Mouse (Mus musculus) embryo, embryonic 9.5 days (tissue): Measurements from ENCODE around the gene Gpank1.
A peak's percentile ranks its signal among the peaks of the same experiment; 100 is the strongest.

ENCODE experiments used
- DNase-seq: peaks from one replicate; pipeline ENCODE4 v3.0.0-alpha.2; 2017; ENCODE audit errors: extremely low spot score

Gene Gpank1

DNA sequence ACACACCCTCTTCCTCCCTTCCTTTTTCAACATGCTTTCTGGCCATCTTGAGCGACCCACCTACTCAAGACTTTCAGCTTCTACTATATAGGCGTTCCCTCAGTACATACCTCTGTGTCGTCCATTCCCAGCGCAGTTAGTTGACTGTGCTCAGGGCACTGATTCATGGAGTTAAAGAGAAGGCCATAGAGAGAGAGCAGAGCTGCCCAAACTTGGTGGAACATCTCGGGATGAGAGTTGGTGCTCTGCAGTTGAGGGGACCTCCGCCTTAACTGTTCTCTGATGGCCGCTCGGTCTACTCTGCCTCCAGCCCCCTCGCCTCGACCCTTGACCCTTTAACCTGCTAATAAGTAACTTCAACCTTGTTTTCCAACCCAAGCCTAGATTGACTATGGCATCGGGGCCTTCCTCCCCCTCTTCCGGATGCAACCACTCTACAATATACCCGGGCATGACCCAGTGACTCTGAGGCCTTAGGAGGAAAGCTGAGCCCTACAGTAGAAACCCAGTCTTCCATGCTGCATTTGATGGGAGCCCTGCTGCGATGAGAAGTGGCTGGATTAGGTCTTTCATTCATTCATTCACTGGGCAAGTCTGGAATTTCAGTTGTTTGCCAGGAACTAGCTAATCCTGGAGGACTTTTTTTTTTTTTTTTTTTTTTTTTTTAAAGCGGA is 10.4 kb downstream of the Gpank1 start, which contains the start of gene Apom:
Gene Apom (minus strand): TSS at position 551 of the 674 bp plus-strand sequence.
- DNase-seq: no peak

GRCm38 (mm10) chr17:35132174-35132560 is 10.9 kb downstream of the Gpank1 start:
- no peak for DNase-seq

GRCm38 (mm10) chr17:35133517-35133916 is 12.3 kb downstream of the Gpank1 start:
- no peak for DNase-seq

- DNase-seq: peak; percentile 96
Observed at GRCm38 (mm10) chr17:35134801-35135590, 13.7 kb downstream of the Gpank1 start, which contains the start of gene Bag6. Bag6 (plus strand) TSS chr17:35135178.

GRCm38 (mm10) chr17:35135591-35136320 is 14.5 kb downstream of the Gpank1 start:
- DNase-seq: no peak

- no peak for DNase-seq
Observed at GRCm38 (mm10) chr17:35139269-35139668, 18.0 kb downstream of the Gpank1 start.

DNA sequence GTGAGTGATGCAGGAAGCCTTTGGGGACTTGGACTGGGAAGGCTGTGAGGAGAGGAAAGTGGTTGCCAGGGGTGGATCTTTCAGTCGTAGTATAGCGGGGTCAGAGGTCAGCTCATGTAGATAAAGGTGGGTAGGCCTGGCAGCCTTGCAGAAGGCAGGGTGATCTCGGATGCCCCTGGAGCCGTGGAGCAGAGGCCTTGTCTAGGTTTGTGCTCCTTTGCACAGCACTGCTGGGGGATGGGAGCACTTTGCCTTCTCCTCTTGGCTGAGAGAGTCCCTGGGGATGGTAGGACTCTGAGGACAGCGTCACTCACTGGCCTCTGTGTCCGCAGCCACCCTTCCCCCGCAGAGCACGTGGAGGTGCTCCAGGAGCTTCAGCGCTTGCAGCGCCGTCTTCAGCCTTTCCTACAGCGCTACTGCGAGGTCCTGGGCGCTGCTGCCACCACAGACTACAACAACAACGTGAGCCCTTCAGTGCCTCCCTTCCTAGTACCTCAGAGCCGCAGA is 19.3 kb downstream of the Gpank1 start:
- no peak for DNase-seq

GRCm38 (mm10) chr17:35141971-35142370 is 20.7 kb downstream of the Gpank1 start:
- no peak for DNase-seq

GRCm38 (mm10) chr17:35146139-35146538 is 24.9 kb downstream of the Gpank1 start:
- no peak for DNase-seq

GRCm38 (mm10) chr17:35147348-35147747 is 26.1 kb downstream of the Gpank1 start:
- DNase-seq: peak; percentile 36

GRCm38 (mm10) chr17:35147922-35148639 is 26.8 kb downstream of the Gpank1 start:
- no peak for DNase-seq

- no peak for DNase-seq
Observed at GRCm38 (mm10) chr17:35152121-35152520, 30.9 kb downstream of the Gpank1 start.

GRCm38 (mm10) chr17:35153077-35153476 is 31.8 kb downstream of the Gpank1 start:
- DNase-seq: no peak

DNA sequence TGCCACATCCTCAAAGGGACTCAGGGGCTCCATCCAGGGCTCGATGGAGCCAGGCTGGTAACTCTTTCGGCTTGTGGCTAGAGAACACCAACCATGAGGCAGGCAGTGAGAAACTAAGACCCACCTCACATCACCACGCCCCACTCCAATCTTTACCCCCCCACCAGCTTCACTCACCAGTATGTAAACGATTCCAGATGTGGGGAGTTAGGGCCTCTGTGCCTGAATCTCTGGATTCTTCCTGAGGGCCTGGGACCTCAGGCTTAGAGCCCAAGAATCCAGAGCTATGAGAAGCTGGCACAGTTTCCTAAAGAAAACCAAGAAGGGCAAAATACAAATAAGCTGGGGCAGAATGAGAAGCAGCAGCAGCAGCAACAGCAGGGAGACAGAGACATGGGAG is 32.7 kb downstream of the Gpank1 start:
- DNase-seq: no peak

GRCm38 (mm10) chr17:35154616-35155015 is 33.4 kb downstream of the Gpank1 start:
- DNase-seq: no peak

GRCm38 (mm10) chr17:35155451-35155850 is 34.2 kb downstream of the Gpank1 start:
- no peak for DNase-seq

DNA sequence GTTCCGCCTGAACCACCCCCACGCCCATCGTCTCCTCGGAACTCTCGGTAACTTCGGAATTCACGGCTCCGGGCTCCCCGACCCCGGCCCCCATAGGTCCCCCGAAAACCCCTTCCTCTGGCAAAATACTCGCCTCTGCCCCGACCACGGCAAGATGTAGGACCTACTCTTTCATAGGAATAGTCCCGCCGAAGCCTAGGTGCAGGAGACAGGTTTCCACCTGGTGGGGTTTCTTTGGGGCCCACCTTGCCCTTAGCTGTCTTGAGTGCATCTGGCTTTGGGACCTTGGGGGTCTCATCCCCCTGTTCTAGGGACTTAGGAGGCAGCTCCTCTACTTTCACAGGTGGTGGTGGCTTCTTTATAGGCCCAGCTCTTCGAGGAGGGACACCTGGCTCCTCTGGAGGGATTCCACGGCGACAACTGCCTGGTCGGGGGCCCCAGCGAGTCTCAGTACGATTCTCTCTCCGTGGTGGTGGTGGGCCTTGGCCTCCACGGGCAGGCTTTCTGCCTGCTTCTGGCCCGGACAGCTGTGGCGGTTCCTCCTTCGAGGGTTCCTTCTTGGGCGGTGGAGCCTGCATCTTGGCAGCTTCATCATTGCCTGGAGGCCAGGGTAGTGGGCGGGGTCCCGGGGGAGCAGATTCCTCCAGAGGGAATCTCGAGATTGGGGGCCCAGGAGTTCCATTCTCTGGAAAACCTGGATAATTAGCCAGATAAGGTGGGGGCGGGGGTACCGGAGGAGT is 35.4 kb downstream of the Gpank1 start:
- no peak for DNase-seq

DNA sequence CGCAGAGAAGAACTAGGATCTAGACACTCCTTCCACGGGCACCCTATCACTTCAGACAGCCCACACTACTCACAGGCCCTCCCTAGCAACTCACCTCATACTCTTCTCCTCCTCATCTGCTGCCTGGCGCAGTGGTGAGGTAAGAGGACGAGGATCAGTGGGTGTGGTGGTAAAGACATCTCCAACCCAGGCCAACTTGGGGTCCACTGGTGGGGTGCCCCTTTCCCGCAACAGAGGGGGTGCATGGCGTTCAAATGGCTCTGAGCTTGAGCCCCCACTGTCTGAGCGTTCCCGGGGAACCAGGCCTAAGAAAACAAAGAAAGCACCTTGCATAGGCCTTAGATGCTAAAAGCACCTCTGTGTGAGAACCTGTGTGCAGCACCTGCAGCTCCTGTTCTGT is 36.0 kb downstream of the Gpank1 start:
- no peak for DNase-seq

DNA sequence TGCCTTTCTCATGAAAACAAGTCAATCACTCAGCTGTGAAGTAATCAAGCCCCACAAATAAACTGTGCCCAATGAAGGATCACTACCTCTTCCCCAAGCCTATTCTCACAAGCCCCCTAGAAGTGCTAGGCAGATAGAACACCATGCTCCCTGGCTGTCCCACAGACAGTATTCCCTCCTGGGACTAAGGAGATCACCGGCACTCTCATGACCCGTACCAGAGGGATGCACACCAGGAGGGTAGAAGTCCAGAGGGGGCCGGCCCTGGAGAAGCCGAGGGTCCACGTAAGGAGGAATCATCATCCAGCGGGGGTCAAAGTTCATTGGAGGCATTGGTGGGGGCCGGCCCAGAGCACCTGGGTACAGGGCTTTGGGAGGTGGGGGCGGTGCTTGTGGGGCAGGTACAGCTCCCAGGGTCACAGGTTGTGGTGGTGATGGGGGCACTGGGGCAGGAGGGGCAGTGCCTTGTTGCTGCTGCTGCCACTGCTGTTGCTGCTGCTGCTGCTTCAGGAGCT is 36.5 kb downstream of the Gpank1 start:
- no peak for DNase-seq

- no peak for DNase-seq
Observed at GRCm38 (mm10) chr17:35158850-35159593, 37.8 kb downstream of the Gpank1 start.
